Mouse (Mus musculus) mesoderm, embryonic 11.5 days (tissue): ENCODE measurements around the gene Grin3b.

Experiments used
- DNase-seq: peaks from one replicate; pipeline ENCODE4 v3.0.0-alpha.2; 2012; ENCODE audit warnings: low read depth, low spot score

The Grin3b gene

DNA sequence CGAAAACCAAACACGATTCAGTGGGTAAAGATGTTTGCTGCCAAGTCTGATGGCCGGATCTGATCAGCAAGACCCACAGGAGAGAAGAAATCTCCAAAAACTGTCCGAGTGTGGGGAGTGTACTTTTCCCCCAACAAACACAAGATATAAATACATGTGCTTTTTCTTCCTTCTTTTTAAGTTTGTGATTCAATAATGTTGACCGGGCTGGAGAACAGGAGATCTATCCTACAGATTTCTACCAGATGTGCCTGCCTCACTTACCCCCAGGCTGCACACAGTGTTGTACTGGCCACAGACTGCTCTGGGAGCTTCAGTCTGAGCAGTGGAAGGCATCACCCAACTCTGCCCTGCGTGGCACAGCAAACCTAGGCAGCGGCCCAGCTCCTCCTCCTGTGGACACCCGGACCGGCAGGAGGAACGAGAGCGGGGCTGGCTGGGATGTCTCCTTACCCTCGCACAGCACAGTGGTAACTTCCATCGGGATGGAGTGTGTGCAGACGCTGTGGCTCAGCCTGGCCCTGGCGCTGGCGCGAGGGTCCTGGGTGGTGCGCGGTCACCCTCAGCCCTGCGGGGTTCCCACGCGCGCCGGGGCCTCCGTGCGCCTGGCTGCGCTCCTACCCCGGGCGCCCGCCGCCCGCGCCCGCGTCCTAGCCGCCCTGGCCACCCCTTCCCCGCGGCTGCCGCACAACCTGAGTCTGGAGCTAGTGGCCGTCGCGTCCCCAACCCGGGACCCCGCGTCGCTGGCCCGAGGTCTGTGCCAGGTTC is at the start of gene Grin3b:
TSS of gene Grin3b (plus strand) at position 301 of the 768 bp plus-strand sequence.
- no peak for DNase-seq

DNA sequence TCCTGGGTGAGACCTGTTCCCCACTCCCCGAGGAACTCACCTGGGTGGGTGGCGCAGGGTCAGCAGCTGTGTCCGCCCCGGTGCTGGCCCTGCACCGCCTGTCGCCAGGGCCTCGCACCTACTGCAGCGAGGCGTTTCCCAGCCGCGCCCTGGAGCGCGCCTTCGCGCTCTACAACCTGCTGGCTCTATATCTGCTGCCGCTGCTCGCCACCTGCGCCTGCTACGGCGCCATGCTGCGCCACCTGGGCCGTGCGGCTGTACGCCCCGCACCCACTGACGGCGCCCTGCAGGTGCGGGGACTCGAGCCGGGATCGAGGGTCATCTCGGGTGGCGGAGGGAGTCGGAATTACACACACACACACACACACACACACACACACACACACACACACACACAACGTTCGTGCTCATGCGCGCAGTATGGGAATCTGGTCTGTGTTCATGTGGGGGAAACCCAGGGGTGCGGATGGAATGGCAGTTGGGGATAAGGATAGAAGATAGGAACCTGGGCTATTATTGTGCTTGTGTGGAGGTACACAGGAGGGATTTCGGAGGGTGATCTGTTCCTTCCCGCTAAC is 49.5 kb upstream of the Grin3b start, which contains the start of gene R3hdm4:
TSS of gene R3hdm4 (minus strand) at position 251 of the 578 bp plus-strand sequence.
- no peak for DNase-seq

DNA sequence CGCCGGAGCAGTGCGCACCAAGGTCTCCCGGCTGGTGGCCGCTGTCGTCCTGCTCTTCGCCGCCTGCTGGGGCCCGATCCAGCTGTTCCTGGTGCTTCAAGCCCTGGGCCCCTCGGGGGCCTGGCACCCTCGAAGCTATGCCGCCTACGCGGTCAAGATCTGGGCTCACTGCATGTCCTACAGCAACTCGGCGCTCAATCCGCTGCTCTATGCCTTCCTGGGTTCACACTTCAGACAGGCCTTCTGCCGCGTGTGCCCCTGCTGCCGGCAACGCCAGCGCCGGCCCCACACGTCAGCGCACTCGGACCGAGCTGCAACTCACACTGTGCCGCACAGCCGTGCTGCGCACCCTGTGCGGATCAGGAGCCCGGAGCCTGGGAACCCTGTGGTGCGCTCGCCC is 48.9 kb upstream of the Grin3b start:
- no peak for DNase-seq

DNA sequence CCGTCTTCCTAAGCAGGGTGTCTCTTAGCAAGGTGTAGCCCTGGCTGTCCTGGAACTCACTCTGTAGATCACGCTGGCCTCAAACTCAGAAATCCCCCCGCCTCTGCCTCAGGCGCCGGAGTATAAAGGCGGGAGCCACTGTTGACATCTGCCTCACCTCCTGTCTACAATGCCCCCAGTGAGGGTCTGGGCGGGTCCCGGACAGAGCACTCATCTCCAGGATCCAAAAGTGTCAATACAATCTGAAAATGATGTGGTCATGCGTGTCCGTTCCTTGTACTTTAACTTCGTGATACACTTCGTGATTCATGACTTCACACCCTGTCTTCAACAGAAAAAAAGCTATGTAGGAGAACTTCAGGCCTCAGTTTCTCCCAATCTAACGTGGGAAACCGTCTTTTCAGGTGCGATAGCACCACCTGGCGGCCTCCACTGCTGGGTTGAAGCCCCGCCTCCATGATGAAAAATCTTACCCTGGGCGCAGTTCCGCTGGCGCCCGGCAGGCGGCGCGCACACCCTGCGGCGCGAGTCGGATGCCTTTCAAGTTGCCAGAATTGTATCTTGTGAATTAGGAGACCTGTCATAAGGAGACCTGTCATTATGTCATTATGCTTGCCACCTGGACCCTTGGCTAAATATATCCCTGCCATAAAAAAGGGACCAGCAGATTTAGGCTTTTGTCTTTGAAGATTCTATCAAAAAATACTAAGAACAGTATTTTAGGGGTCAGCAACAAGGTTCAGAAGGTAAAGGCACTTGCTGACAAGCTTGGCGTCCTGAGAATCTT is 45.3 kb upstream of the Grin3b start:
- DNase-seq: peak; percentile 90

DNA sequence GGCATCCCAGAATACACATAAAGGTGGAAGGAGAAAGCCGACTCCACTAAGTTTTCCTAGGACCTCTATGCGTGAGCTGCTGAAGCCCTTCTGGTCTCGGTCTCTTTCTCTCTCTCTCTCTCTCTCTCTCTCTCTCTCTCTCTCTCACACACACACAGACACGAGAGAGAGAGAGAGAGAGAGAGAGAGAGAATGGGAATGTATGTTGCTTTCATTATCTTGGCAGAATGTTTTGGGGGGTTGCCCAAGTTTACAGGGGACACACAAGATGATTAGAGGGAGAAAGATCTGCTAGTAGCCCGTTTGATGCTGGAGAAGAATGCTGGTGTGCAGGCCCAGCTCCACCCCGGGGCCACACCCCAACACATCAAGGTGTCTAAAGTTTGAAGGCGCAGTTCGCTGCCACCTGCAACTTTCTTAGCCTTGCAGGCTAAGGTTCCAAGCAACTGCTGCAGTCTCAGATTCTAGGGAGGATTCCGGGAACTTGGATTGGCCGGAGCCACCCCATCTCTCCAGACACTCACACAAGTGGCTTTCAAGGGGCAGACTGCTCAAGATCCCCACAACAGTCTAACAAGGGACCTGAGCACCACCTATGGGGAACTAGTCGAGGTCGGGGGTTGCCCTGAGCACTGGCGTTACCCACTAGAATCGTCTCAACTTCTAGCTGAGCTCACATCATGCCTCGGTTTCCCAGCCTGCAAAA is 44.6 kb upstream of the Grin3b start:
- no peak for DNase-seq

DNA sequence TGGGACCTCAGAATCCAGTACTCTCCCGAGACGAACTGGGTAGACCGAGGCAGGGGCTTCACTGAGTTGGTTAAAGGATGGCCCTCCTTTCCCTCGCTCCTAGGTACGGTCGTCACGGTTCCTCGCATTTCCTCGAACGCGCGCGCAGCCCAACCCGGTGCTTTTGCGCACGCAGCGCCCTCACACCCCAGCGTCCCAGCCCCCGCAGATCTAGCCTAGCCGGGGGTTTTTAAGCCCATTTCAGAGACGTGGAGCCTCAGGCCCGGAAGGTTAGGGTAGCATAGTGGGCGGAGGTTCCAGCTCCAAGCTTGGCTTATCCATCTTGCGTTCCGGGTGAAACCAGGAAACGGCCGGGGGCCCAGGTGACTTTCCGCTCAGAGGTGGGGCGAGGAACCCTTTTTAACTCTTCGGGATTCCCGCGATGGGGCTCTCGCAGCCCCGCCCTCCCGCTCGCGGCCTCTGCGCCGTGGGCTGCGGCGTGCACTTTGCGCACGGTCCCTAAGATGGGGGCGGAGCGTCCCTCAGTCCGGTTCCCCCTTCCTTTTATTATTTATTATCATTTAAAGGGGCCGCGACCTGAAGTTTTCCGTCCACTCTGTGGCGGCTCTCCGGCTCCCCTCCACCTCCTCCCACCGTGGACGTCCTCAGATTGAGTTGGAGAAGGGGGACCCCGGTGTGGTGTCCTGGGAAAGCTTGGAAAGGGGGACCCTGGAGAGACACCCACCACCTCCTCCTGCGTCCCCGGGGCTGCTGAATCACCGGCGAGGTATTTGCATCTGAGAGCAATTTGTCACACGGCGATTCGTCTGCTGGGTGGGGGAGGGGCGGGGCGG is 43.8 kb upstream of the Grin3b start, which contains the start of gene Arid3a:
TSS of gene Arid3a (plus strand) at position 553 of the 833 bp plus-strand sequence.
- DNase-seq: peak; percentile 96

DNA sequence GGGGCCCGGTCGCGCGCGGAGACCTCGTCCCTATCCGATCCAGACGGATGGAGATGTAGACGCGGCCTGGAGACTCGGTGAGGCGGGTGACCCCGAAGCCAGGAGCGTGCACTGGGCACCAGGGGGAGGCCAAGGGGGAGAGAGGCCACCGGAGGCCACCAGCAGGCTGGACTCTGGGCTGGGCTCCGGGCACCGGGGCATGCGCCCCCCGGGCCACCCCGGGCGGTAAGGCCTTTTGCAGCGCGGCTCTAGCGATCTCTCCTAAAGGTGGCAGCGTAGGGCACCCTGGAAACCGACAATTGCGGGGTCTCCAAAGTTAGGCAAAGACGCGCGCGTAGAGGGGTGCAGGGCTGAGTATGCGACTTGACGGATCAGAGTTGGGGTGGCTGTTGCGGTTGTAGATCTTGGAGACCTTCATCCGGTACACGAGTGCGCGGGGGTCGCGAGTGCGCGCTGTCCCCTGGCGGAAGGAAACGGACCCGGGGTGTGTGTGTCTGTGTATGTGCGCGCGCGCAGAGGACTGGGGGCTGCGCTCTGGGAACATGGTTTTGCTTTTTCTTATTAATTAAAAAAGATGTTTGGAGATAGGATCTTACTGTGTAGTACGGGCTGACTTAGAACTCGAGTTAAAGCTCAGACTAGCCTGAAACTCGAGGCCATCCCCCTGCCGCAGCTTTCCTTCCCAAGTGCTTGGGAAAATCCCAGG is 43.0 kb upstream of the Grin3b start:
- DNase-seq: peak; percentile 69

DNA sequence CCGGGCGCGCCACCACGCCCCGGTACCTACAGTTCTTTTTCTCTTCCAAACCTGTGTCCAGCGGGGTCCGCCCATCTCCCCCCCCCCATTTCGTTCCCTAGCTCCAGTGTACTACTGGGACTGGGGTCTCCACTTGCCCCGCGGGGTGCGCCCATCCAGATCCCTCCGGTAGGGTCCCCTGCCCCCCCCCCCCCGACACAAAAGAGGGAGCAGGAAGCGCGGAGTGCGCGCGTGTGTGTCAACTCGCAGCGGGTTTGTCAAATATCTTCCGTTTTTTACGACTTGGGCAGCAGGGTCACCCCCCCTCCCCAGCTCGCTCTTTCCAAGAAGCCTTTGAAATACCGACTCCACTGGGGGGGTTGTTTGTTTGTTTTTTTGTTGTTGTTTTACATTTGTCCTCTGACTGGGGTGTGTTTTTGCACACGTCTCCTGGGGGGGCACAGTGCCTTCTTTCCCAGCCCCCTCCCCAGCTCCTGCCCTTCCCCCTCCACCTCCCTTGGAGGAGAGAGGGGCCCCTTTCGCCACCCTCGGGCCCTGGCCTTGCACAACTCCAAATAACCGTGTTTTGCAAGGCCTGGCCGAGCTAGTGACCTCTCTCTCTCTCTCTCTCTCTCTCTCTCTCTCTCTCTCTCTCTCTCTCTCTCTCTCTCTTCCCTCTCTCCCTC is 42.4 kb upstream of the Grin3b start:
- peak; percentile 66 for DNase-seq

DNA sequence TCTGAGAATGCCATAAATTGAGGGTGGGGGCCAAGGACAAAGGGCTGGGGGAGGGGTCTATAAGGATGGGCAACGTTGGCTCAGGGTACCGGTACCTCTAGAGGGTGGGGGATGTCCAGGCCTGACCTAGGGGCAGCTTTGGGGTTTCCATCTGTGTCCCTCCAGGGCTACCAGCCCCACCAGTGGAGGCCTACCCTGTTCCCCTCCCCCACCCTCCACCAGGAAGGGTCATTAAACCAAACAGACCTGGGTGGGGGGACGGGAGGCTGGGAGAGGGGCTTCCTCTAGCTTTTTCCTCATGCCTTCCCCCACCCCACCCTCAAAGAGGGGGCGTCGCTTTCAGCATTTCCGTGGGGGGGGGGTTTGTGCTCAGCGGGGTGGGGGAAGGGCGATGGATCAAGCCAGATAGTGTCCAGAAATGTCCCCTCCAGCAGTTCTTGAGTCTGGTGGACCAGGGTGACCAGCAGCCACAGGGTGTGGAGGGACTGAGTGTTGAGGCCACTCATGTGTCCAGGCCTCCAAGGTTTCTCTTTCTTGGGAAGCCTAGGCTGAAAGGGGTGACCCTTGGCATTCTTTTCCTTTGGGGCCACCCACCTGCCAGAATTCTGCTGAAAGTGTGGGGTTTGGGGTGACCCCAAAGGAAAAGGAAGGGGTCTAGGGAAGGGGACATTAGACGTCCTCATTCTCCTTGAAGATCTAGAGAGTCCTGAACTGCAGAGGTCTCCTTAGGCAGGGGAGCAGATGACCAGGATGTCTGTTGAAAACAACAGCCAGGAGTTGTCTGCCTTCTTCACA is 41.4 kb upstream of the Grin3b start:
- no peak for DNase-seq

DNA sequence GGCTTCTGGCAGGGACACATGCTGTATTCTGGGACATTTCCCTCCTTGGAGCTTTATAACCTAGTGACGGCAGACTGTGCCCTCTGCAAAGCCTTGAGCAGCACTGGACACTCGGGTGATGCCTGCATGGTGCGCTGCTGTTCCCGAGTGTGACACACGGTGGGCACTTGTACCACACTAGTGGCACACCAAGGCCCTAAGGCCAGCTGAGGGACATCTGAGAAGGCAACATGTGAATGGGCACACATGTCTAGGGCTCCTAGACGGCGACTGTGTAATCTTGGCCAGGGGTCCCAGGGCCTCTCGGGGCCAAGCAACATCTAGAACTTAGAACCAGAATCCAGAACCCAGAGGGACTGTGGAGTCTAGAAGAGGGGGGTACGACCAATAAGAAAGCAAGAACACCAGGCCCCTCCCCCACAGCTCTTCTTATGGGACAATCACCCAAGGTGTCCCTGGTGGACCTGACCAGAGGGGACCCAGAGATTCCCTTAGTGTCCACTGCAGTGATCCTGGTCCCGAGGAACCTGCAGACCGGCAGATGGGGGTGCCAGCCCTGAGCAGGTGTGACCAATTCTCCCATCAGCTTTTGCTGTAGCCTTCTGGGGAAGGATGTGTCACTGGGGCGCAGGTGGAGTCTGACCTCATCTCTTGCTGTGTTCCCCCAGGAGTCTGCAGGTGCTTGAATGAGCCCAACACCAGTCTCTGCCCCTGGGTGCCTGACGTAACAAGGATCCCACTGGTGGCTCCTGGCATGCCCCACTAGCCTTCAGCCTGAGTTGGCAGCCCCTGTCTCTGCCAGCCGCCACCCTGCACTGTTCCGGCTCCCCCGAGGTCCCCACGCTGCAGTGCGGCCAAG is 40.3 kb upstream of the Grin3b start:
- DNase-seq: no peak

DNA sequence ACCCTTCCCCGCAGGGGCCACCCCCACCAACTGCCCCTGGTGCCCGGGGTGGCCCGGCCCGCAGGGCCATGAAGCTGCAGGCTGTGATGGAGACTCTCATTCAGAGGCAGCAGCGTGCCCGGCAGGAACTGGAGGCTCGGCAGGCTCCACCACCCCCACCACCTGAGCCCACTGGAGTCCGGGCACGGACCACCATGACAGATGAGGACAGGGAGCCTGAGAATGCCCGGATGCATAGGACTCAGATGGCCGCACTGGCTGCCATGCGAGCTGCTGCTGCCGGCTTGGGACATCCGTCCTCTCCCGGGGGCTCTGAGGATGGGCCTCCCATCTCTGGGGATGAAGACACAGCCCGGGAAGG is 39.7 kb upstream of the Grin3b start:
- DNase-seq: no peak

DNA sequence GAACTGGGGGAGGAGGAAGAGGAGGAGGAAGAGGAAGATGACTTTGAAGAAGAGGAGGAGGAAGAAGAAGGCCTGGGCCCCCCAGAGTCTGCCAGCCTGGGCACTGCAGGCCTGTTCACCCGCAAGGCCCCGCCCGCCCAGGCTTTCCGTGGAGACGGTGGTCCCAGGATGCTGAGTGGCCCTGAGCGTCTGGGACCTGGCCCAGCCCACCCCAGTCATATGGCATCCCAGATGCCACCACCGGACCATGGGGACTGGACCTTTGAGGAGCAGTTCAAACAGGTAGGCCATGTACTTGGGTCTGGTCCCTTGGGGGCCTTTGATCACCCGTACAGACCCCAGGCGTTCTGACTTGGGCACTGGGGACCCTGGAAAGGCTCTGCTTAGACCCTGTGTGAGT is 38.7 kb upstream of the Grin3b start:
- DNase-seq: no peak

DNA sequence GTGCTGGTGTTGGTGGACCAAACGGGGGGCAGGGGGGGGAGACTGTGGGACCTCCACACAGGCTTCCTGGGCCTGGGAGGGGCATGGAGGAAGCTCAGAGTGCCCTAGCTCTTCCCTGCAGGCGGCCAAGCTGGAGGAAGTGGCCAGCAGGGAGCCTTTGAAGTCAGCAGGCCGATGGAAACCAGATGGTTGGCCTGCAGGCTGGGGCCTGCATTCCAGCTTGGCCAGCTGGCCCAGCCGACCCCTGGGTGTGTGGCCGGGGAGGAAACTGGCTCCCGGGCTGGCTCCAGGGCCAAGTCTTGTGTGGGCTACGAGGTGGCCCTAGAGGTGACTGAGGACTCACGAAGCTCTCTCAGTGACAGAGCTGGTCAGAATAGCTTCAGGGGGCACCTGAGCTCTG is 37.8 kb upstream of the Grin3b start:
- peak; percentile 84 for DNase-seq

DNA sequence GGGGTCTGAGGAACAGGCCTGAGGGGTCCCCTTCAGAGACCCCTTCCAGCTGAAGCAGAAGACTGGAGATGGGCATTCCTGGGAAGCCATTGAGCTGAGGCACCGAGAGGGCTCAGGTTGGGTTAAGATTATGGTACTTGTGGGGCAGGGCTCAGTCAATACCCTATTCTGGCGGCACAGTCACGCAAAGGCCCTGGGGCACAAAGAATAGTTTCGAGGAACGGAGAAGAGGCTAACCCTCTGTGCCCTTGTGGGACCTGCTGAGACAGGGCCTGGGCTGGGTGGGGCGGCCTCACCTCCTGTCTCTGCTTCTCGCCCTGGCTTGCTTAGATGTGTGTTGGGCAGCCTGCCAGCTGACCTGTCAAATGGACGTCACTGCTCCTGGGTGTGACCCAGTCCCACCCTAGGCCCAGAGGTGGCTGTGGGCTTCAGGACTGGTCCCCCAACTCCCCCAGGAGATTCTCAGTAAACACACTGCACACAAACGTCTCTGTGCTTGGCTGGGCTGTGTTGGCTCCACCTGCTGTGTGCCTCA is 37.3 kb upstream of the Grin3b start:
- DNase-seq: no peak

DNA sequence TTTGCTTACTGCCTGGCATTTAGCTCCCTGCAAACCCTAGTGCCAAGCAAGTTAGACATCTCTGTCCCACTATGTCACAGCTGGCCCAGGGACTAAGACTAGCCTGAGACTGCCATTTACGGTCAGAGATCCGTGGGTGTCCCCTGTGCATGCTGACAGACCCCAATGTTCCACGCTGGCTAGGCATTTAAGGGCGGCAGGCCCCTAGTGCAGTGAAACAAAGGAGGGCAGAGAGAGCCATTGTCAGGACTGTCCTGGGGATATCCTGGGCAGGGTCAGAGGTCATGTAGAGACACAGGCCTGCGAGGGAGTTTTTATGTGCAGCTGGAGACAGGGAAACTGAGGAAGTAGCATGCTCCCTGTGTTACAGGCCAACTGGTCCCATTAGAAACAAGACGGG is 36.7 kb upstream of the Grin3b start:
- no peak for DNase-seq

DNA sequence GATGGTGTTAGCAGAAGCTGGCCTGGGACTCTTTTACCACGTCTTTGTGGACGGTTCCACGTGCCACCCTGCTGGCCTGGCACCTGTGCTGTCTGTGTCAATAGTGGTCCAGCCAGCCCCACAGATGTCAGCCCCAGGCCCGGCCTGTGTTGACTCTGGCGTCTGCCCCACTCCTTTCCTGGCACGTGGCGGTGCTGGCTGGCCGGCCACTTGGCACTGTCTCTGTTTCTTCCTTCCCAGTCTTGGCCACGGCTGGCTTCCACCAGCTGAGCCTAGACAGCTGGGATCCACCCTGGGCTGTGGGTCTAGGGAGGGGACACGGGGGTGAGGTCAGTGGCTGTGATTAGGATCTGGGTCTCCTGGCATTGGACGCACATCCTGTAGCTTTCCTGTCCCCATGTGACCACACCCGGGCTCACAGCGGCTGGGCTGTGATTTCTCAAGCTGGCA is 36.2 kb upstream of the Grin3b start:
- DNase-seq: no peak

DNA sequence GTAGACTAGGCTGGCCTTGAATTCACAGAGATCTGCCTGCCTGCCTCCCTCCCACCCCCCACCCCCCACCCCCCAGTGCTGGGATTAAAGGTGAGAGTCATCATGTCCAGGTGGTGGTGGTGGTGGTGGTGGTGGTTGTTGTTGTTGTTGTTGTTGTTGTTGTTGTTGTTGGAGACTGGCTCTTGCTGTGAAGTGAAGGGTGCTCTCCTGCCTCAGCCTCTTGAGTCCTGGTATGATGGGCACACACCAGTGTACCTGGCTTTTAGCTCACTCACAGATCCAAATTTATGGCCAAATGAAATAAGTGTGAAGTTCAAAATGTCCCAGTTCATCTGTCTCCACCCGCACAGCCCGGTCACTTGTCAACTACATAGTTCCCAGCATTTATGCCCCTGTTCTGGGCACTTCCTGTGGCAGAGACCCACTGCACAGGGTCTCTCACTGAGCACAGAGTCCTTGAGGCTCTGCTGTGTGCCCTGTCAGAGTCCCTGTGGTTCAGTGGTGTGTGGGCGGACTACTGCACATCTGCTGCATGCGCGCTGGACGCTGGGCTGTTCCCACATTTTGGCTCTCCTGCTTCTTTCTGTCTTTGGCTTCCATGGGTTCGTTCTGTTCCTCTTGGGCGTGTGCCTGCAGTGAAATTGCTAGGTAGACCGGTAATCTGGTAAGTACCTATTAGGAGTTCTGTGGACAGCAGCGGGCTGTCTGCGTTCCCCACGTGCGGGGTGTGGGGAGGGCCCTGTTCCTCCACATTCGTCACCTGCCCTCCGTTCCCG is 35.5 kb upstream of the Grin3b start:
- no peak for DNase-seq
